Mouse (Mus musculus): ENCODE measurements around the gene Sirt3.

DNA sequence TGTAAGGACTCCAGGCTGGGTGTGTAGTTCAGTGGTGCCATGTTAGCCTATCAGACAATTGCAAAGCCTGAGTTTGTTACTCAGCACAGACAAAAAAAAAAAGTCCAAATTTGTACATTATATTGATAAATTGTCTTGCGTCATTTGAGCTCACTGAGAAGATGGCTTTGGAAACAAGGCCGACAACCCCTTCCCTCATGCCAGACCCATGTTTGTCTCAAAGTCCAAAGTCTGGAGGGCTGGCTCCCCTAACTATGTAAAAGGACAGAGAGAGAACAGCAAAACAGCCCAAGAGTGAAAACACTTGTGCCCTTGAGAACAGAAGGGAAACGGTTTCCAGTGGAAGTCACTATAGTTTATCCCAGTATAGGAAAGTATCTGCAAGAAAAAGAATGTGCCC is 1.7 kb downstream of the Sirt3 start:
- TF ChIP-seq CTCF (IDR thresholded peaks at IDR 0.05; ENCODE audit: control insufficient read depth, insufficient read depth, insufficient read length) (no peak), MAX (IDR thresholded peaks at IDR 0.05) (no peak), MYOD1 (IDR thresholded peaks at IDR 0.05; ENCODE audit: control insufficient read depth, insufficient read length, low read depth) (no peak), MYOG (IDR thresholded peaks at IDR 0.05; ENCODE audit: control insufficient read depth, extremely low read depth, insufficient read length) (no peak), CEBPB (IDR thresholded peaks at IDR 0.05; ENCODE audit: low read depth) (no peak), USF1 (IDR thresholded peaks at IDR 0.05; ENCODE audit: low read depth) (no peak)

Data from C2C12 (cell line).